Mouse (Mus musculus) myocyte (in vitro differentiated cells): ENCODE measurements around the gene Pax2. TPM values are rescaled to one million over a fixed set of nuclear protein-coding genes. Genes with fewer than 3 reads are reported as not detected.
"Not testable (repeated sequence)": the region's sequence is repeated elsewhere in the genome, so short reads cannot be mapped to it uniquely, and the experiment has no call there.

Source experiments
- H3K27me3 ChIP-seq: one replicate; pipeline ENCODE4 v1.6.1; 2011; ENCODE audit not compliant: control insufficient read depth, insufficient read depth, insufficient read length
- H3K36me3 ChIP-seq: one replicate; pipeline ENCODE4 v1.6.1; 2011; ENCODE audit not compliant: control insufficient read depth, insufficient read depth
- H3K4me2 ChIP-seq: one replicate; pipeline ENCODE4 v1.6.1; 2011; ENCODE audit warnings: low read depth, control low read depth
- H3K4me3 ChIP-seq: one replicate; pipeline ENCODE4 v1.5.1; 2011; ENCODE audit warnings: mild to moderate bottlenecking, control low read depth, moderate library complexity
- H3K79me2 ChIP-seq: one replicate; pipeline ENCODE4 v1.6.1; 2011; ENCODE audit not compliant: control insufficient read depth, insufficient read depth
- H3ac ChIP-seq: one replicate; pipeline ENCODE4 v1.6.1; 2011; ENCODE audit not compliant: control insufficient read depth, insufficient read length
- CEBPB ChIP-seq: IDR thresholded peaks from 2 replicates; pipeline ENCODE4 v1.6.1; 2011; ENCODE audit warnings: mild to moderate bottlenecking, moderate library complexity; ENCODE audit not compliant: poor library complexity, insufficient read depth, severe bottlenecking
- E2F4 ChIP-seq: IDR thresholded peaks from one replicate; pipeline ENCODE4 v1.6.1; 2011; ENCODE audit warnings: mild to moderate bottlenecking, control low read depth, moderate library complexity; ENCODE audit not compliant: insufficient read depth
- MAX ChIP-seq: IDR thresholded peaks from one replicate; pipeline ENCODE4 v1.6.1; 2011; ENCODE audit warnings: low read depth, mild to moderate bottlenecking, control low read depth
- MYOD1 ChIP-seq, 3 experiments: IDR thresholded peaks; one replicate each; pipeline ENCODE4 v1.6.1; 2011; ENCODE audit warnings: control low read depth in 2 of 3, low read depth in 2 of 3, mild to moderate bottlenecking in 2 of 3, moderate library complexity in 1 of 3; ENCODE audit not compliant: insufficient read length in 2 of 3, control insufficient read depth in 1 of 3
- MYOG ChIP-seq, 3 experiments: IDR thresholded peaks; one replicate each; pipeline ENCODE4 v1.6.1; 2011; ENCODE audit warnings: control low read depth in 2 of 3, low read depth in 2 of 3, mild to moderate bottlenecking in 2 of 3; ENCODE audit not compliant: insufficient read length in 2 of 3, control insufficient read depth in 1 of 3, insufficient read depth in 1 of 3
- POLR2A ChIP-seq: IDR thresholded peaks from one replicate; pipeline ENCODE4 v1.6.1; 2011; ENCODE audit warnings: low read depth, mild to moderate bottlenecking, control low read depth, moderate library complexity; ENCODE audit not compliant: insufficient read length
- POLR2AphosphoS2 ChIP-seq: IDR thresholded peaks from one replicate; pipeline ENCODE4 v1.6.1; 2011; ENCODE audit warnings: low read depth, control low read depth; ENCODE audit not compliant: insufficient read length
- REST ChIP-seq: IDR thresholded peaks from one replicate; pipeline ENCODE4 v1.6.1; 2011; ENCODE audit warnings: mild to moderate bottlenecking, control low read depth, moderate library complexity; ENCODE audit not compliant: insufficient read depth, insufficient read length
- SRF ChIP-seq: IDR thresholded peaks from one replicate; pipeline ENCODE4 v1.6.1; 2011; ENCODE audit warnings: low read depth; ENCODE audit not compliant: control insufficient read depth, insufficient read length
- TCF12 ChIP-seq: IDR thresholded peaks from one replicate; pipeline ENCODE4 v1.6.1; 2011; ENCODE audit warnings: mild to moderate bottlenecking, control low read depth; ENCODE audit not compliant: poor library complexity, insufficient read depth, severe bottlenecking
- TCF3 ChIP-seq: IDR thresholded peaks from one replicate; pipeline ENCODE4 v1.6.1; 2011; ENCODE audit warnings: low read depth, control low read depth; ENCODE audit not compliant: insufficient read length
- USF1 ChIP-seq: IDR thresholded peaks from one replicate; pipeline ENCODE4 v1.6.1; 2011; ENCODE audit warnings: low read depth, mild to moderate bottlenecking, control low read depth, moderate library complexity
- polyA plus RNA-seq: library from polyadenylated mRNA; unstranded; fragments of >200 nt; fragmentation: generic; extraction: Trizol; gene quantifications from one replicate; pipeline ENCODE4 v1.2.1, GENCODE M21; 2012; ENCODE audit warnings: missing spikeins

Gene Pax2
- polyA plus RNA-seq, 1 experiment = not detected

DNA sequence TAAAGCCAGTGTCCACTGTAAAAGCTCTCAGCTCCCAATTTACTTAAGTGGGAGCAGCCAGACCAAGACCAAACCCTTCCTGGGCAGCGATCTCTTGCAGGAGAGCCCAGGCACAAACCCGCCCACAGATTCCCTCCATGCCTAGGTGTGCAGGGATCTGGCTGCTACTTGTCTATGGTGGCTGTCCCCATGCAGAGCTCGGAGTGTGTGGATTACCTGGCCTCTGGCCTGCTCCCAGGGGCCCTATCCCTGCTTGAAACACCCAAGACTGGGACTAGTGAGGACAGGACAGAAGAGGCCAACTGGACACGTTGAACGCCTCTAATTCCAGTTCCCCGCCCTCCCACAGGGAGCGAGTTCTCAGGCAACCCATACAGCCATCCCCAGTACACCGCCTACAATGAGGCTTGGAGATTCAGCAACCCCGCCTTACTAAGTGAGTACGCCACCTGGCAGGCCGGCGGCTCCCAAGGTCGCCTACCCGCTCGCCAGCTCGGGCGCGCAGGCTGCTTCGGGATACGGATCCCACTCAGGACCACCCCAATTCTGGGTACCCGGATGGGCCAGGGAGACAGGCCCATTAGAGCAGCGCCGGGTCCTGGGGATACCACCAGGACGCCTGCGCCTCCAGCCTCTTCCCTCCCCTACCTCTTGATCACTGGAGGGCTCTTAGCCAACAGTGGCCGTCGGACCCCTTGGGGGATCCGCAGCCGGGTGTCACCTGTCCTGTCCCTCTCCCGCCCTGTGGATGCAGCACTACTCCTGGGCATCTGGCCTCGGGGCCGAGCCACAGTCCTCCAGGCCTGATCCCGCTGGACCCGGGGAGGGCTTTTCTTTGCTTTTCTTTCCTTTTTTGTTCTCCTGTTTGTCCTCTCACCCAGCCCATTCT lies 79.4 kb downstream of the Pax2 start:
- Histone ChIP-seq H3K79me2 (no peaks in the 10 kb centered on the region), H3K36me3 (no peaks in the 10 kb centered on the region), H3ac (no peak overlapping the region), H3K4me3 (no peak overlapping the region), H3K27me3 (peaks cover 89% of the 10 kb centered on the region), H3K4me2 (no peak overlapping the region)
- TF ChIP-seq E2F4 (no peak), MYOD1 (IDR thresholded peaks at IDR 0.05; ENCODE audit: control insufficient read depth in 1 of 3, insufficient read length in 2 of 3, low read depth in 2 of 3) (no peak), USF1 (no peak), MAX (no peak), CEBPB (no peak), POLR2A (no peak), TCF3 (no peak), MYOG (IDR thresholded peaks at IDR 0.05; ENCODE audit: control insufficient read depth in 1 of 3, insufficient read depth in 1 of 3, insufficient read length in 2 of 3, low read depth in 2 of 3) (no peak), TCF12 (no peak), POLR2AphosphoS2 (no peak), SRF (no peak), REST (no peak)

DNA sequence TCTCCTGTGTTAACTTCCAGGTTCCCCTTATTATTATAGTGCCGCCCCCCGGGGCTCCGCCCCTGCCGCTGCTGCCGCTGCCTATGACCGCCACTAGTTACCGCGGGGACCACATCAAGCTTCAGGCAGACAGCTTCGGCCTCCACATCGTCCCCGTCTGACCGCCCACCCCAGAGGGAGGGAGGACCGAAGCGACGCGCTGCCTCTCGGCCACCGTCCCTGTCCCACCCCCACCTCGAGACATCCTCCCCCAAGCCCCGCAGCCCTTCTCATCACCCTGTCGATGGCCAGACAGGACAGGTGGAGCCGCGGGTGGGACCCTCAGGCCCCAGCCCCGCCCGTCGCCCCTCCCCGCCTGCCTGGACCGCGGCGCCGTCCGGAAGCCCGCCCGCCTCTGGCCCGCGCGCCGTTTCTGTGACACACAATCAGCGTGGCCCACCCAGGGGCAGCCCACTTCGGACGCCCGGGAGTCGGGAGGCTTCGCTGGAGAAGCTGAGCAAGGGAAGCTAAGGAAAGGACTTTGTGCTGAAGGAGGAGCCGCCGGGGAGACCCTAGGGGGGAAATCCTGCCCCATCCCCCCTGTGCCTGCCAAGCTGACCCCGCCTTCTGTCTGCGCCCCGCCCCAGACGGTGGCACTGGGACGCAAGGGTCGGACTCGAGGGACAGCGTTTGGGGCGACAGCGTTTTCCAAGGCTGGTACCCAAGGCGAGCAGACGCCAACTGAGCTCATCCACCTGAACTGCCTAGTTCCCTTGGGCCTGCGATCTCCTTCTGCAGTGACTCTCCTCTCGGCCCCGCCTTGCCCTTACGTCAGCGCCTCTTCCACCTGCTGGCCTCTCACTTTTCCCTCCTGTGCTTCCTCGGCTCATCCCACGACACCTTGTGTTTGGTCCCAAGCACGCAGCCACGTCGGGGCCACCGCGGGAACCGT lies 80.4 kb downstream of the Pax2 start:
- Histone ChIP-seq H3K27me3 (peaks cover 86% of the 10 kb centered on the region), H3ac (no peak overlapping the region), H3K4me3 (no peak overlapping the region), H3K79me2 (no peaks in the 10 kb centered on the region), H3K4me2 (no peak overlapping the region), H3K36me3 (no peaks in the 10 kb centered on the region)
- no peak for TF ChIP-seq MYOD1 (IDR thresholded peaks at IDR 0.05; ENCODE audit: control insufficient read depth in 1 of 3, insufficient read length in 2 of 3, low read depth in 2 of 3)
- TF ChIP-seq SRF = no peak
- no peak for TF ChIP-seq CEBPB
- TF ChIP-seq POLR2AphosphoS2 = no peak
- TF ChIP-seq MYOG (IDR thresholded peaks at IDR 0.05; ENCODE audit: control insufficient read depth in 1 of 3, insufficient read depth in 1 of 3, insufficient read length in 2 of 3, low read depth in 2 of 3) = no peak
- TF ChIP-seq TCF3 = no peak
- no peak for TF ChIP-seq USF1
- TF ChIP-seq E2F4 = no peak
- TF ChIP-seq MAX = no peak
- TF ChIP-seq REST = no peak
- no peak for TF ChIP-seq POLR2A
- TF ChIP-seq TCF12 = no peak

- no peak overlapping the region for H3K4me2 ChIP-seq
- no peaks in the 10 kb centered on the region for H3K36me3 ChIP-seq
- H3K79me2 ChIP-seq = no peaks in the 10 kb centered on the region
- TF ChIP-seq REST (no peak), TCF3 (no peak), MYOD1 (IDR thresholded peaks at IDR 0.05; ENCODE audit: control insufficient read depth in 1 of 3, insufficient read length in 2 of 3, low read depth in 2 of 3) (no peak), MAX (no peak), CEBPB (no peak), E2F4 (no peak), POLR2AphosphoS2 (no peak)
- peaks cover 71% of the 10 kb centered on the region for H3K27me3 ChIP-seq
- H3ac ChIP-seq = no peak overlapping the region
- H3K4me3 ChIP-seq = no peak overlapping the region
Observed at GRCm38 (mm10) chr19:44837426-44838205, 81.8 kb downstream of the Pax2 start.

DNA sequence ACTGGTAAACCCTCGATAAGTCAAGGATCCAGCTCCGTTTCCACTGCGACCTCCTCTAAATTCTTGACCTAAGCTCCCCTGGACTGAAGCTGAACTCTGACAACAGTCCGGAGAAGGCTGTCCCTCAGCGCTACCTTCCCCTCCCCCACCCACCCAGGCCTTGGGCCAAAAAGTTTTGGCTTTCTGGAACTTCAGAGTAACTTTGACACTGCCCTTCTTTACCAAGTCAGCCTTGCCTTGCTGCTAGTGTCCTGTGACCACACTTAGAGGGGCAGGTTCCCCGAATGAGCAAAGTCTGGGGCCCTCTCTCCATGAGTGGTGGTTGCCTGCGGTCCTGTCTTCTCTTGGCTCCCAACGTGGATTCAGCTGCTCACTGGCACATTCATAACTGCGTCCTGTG lies 82.5 kb downstream of the Pax2 start:
- Histone ChIP-seq H3K4me2 (no peak overlapping the region), H3ac (no peak overlapping the region), H3K36me3 (no peaks in the 10 kb centered on the region), H3K4me3 (no peak overlapping the region), H3K79me2 (no peaks in the 10 kb centered on the region), H3K27me3 (peaks cover 64% of the 10 kb centered on the region)
- TF ChIP-seq POLR2A = no peak
- TF ChIP-seq POLR2AphosphoS2 = no peak
- no peak for TF ChIP-seq USF1
- no peak for TF ChIP-seq TCF12
- no peak for TF ChIP-seq CEBPB

DNA sequence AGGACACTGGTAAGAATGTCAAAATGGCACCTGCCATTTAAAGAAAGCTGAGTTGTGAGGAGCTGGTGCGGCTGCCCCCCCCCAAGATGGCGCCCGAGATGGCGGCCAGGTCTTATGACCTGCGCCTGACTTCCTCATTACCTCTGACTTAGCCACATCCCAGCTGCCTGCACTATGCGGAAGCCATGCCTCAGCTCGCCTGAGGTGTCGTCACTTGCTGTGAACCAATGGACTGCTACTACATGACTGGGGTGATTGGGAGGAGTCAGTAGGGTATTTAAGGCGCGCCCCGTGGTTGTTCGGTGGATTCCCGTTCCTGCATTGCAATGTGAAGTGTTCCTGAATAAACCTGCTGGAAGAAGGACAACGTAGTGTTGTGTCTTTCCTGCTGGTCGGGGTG lies 86.8 kb downstream of the Pax2 start:
- H3K79me2 ChIP-seq, H3ac ChIP-seq, H3K36me3 ChIP-seq, H3K4me3 ChIP-seq, H3K4me2 ChIP-seq: not testable (repeated sequence)
- H3K27me3 ChIP-seq = peaks cover 35% of the 10 kb centered on the region
